Mouse (Mus musculus) adipocyte (in vitro differentiated cells): ENCODE measurements around the gene Chst13.
A peak's percentile ranks its signal among the peaks of the same experiment; 100 is the strongest.

Experiments used
- DNase-seq: peaks from one replicate; pipeline ENCODE4 v3.0.0-alpha.2; 2016; ENCODE audit warnings: low spot score

Chst13 gene

DNA sequence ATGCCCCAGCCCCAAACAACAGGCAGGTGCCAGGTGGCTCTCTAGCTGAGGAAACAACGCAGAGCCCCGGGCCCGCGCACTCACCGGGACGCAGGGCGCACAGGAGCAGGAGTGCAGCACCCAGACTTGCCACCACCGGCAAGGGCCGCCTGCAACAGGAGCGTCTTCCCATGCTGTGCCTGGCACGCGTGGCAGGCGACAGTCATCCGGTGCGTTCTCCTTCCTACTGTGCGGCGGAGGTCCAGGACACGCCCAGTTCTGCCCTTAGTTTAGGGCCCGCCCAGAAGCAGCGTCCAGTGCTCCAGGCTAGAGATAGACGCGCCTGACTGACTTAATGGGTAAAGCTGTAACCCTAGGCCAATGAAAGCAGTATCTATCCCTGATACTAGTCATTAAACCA lies at the start of gene Chst13:
Gene Chst13, minus strand, starts transcription at position 195 of the 400 bp plus-strand sequence.
- DNase-seq = no peak

DNA sequence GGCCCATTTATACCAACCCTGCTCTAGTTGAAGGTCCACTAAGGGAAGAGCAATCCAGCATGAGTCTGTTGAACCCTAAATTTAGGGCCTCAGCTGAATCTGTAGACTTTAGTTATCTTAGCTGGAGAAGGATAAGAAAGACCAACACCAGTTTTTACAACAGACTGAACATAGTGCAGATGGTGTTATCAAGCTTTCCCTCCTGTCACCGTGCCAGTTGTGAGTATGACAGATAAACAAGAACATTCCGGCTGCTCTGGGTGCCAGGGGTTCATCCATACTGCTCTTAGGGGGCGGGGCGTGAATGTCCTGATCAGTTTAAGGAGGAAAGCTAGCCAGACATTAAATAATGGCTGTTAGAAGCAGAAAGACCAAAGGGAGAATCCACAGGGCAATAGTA lies 49.7 kb upstream of the Chst13 start:
- DNase-seq = no peak

DNA sequence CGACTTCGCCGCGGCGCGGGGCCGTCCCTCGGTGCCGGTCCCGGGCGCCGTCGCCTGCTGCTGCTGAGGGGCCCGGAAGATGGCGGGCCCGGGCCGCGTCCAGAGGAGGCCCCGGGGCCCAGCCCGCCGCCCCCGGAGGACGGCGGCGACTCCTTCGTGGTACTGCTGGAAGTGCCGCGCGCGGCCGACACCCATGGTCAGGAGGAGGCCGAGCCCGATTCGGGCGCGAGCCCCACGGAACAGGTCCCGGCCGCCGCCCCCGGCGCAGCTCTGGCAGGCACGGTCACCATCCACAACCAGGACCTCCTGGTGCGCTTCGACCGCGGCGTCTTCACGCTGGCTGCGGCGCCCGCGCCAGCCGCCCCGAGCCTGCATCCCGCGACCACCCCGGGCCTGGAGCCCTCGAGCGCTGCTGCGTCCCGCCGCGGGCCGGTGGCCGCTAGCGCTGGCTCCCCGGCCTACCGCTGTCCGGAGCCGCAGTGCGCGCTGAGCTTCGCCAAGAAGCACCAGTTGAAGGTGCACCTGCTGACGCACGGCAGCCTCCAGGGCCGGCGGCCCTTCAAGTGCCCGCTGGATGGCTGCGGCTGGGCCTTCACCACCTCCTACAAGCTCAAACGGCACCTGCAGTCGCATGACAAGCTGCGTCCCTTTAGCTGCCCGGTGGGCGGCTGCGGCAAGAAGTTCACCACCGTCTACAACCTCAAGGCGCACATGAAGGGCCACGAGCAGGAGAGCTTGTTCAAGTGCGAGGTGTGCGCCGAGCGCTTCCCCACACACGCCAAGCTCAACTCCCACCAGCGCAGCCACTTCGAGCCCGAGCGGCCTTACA lies 45.0 kb upstream of the Chst13 start:
- DNase-seq = peak; percentile 37

DNA sequence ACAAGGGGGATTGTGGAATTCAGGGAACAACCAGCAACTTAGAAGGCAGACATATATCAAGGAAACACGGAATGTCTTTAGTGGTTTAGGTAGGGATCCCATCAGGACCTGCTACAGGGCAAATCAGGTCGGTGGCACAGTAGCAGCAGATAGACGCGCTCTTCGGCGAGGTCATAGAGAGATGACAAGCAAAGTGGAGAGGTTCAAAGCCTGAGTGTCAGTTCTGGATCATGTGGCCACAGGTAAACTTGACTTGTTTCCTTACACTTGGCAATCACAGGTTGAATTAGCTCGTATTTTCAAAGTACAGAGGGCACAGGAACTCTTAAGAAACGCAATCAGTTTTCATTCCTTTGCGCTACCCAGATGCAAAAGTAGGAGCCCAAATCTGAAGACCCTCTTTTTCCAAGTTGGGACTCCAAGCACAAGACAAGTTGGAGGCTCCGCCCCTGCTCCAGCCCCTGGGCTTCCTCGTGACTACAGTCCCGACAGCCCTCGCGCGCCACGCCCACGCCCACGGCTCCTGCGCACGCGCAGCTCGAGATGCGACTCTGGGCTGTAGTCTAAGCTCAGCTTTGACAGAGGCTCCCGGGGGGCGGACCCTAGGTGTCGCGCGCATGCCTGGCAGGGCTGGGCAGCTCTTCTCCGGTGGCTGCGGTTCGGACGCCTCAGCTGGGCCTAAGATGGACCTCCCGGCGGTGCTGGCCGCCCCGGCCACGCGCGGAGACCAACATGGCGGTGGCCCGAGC lies 44.2 kb upstream of the Chst13 start, which contains the start of gene Zxdc:
Gene Zxdc, plus strand, starts transcription at position 517 of the 749 bp plus-strand sequence.
- peak; percentile 99 for DNase-seq

DNA sequence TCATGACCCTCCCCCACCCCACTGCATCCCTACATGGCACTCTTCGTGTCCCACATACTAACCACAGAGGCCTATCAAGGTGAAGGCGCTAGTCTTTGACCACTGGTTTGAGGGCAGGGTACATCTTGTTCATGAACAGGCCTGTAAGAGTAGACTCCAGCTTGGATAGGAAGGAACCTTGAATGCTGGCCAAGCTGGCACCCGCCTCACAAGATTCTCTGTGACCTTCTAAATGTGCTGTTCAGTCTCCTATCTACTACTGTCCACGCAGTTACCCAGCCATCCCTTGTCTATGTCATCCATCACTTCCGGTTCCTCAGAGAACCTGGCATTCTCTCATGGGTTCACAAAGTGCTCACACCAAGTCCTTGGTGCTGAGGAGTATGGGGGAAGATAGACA lies 38.3 kb upstream of the Chst13 start:
- DNase-seq = no peak

DNA sequence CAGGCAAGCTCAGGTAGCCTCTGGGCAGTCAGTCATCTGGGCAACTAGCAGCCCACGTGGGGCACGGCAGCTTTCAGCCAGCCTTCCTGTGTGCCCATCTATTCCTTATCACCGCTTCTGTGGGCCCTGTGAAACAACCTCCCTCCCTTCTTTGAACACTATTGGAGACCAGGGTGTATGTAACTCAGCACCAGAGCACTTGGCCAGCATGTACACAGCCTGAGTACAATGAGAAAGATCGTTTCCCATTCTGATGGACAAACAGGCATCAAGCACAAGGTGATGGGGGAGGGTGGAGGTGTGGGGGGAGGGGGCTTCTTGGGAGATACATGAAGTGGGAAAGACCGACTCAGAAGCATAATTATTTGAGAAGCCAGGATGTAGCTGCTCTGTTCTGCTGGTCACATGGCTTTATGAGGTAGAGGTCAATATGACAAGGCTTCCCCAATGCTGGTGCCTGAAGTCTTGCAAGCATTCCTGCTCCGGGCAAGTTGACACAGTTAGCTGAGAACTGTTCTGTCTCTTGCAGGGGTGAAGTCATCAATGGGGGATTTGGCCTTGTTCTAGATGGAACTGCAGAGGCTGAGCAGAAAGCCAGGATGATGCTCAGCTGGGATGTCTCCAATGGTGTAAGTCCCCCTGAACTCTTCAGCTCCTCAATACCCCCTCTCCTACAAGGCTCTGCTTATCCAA lies 36.1 kb upstream of the Chst13 start:
- DNase-seq = peak; percentile 59

DNA sequence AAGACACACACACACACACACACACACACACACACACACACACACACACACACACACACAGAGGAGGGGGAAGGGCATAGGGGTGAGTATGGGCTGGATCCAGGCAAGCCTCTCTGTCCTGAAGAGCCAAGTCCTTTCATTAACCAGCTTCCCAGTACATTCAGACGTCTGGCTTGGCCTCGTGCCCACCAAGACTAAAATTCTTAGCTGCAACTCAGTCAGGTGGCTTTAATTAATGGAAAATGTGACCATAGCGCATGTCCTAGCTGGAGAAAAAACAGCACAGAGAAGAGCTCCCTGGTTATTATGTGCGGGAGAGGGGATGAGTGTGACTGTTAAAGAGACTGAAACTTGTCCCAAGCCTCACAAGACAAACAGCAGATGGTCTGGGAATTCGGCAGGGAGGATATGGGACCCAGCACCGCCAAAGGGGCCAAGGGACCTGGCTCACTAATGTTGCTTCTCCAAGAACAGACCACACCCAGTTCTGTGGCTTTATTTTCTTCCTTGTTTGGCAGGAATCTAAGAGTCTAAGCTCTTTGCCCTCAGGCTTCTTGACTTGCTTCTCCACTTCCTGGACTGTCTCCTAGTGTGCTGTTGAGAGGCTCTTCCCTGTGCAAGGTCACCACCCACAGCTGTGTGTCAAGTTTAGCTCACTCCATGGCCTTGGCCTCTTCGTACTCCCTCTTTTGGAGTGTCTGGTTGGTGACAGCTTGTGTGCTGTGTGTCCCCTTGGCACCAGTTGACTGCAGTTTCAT lies 35.2 kb upstream of the Chst13 start:
- DNase-seq = peak; percentile 99

DNA sequence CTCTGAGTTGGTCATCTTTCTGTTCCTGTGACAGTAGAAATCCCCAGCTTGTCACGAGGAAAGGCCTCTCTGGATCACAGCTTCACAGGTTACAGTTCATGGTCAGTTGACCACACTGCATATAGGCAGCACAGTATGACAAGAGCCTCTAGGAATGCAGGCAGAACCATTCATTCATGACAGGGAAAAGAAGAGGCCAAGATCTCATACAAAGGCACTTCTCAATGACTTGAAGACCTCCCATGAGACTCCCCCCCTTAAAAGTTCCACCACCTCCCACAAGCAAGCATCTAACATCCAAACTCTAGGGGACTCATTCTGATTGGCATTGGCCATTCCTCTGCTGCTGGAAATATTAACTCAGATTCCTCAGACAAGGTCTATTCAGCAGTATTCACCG lies 34.5 kb upstream of the Chst13 start:
- DNase-seq = peak; percentile 49

DNA sequence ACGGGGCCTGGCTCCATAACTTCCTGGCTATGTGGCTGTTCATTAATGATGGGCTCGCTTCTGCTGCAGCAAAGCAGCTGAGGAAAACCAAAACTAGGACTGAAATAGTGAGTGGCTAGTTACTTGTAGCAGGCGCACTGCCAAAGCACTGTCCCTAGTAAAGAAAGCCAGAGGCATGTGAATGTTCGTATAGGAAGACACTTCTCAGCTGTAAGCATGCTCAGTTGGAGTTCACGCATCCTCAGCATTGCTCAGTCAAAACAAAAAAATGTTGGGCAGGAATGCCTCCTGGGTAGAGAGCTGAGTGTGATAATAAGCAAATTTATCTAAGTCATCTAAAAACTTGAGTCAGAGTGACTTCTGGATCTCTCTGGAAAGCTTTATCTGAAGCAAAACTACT lies 33.2 kb upstream of the Chst13 start:
- peak; percentile 62 for DNase-seq

DNA sequence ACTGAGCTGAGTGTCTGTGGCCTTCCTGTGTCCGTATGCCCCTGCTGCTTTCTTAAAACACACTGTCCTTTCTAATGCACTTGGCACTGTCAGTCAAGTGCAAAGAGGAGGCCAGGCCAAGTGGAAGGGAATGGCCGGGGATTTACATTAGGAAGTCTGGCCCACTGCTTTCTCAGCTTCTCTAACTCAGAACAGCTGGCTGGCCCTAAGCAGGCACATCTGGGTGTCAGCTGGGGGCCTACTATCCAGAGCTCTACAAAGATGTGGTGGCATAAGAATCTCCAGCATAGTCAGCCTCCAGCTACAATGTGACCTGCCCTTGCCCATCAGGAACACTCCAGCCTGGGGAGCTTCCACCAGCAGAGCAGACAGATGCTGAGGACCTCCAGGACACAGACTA lies 25.0 kb upstream of the Chst13 start:
- DNase-seq = peak; percentile 47

DNA sequence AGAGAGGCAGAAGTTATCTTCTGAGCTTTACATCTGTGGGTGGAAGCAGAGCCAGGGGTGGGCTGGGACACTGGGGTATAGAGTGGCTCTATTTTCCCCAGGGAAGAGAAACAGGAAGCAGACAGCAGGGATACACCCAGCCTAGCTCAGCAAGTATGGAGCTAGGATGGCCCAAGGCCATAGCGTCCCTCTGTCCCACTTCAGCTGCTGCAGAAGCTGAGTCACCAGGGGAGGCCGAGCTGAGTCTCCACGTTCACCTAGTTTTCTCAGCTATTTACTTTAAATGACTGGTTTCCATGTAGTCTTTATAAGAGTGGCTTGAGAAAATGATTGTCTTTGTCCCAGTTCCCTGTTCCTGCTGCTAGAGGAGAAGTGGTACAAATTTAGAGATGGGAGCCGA lies 23.5 kb upstream of the Chst13 start:
- DNase-seq = peak; percentile 84

DNA sequence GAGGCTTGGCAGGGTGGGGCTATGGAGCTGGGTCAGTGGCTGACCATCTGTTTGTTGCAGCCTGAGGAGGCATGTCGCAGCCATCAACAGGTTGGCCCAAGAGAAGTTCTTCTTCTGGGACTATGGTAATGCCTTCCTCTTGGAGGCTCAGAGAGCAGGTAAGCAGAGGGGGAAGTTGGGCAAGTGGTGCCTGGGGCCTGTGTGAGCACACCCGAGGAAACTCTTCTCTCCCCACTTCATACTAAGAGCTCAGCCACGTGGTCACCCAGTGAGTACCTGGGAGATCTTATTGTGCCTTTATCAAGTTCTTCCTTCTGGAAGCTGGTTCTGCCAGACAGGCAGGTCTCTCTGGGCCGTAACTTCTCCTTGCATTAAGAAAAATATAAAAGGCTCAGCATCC lies 22.2 kb upstream of the Chst13 start:
- DNase-seq = no peak

DNA sequence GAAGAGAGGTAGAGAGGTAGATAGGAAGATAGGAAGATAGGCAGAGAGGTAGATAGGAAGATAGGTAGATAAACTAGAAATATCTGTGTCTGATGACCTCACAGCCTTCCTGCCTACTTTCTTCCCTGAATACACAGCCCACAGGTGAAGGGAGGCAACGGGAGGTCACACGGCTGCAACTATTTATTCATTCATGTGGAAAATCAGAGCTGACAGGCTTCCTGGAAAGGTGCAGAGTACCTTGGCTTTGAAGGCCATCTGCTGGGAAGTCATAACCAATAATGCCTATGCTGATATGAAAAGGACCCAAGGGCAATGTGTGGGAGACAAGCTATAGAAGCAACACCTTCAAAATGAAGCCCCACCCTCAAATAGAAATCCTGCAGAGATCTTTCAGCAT lies 17.4 kb upstream of the Chst13 start:
- DNase-seq = no peak

DNA sequence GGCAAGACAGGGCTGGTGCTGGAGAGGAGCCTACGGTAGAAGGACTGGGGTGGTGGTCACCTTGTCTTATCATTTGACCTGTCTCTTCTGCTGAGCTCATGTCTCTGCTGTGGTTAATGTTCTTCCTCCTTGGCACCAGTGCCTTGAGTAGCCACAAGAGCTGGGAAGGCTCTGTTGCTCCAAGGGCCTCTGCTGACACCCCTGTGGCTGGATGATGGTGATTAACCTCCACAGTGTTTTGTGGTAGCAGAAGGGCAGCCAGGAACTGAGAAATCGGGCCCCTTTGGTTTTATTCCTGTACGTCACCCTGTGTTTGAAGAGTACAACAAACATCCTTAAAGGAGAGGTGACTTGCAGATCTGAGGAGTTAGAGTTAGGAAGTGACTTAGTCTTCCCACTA lies 9.3 kb upstream of the Chst13 start:
- DNase-seq = no peak

DNA sequence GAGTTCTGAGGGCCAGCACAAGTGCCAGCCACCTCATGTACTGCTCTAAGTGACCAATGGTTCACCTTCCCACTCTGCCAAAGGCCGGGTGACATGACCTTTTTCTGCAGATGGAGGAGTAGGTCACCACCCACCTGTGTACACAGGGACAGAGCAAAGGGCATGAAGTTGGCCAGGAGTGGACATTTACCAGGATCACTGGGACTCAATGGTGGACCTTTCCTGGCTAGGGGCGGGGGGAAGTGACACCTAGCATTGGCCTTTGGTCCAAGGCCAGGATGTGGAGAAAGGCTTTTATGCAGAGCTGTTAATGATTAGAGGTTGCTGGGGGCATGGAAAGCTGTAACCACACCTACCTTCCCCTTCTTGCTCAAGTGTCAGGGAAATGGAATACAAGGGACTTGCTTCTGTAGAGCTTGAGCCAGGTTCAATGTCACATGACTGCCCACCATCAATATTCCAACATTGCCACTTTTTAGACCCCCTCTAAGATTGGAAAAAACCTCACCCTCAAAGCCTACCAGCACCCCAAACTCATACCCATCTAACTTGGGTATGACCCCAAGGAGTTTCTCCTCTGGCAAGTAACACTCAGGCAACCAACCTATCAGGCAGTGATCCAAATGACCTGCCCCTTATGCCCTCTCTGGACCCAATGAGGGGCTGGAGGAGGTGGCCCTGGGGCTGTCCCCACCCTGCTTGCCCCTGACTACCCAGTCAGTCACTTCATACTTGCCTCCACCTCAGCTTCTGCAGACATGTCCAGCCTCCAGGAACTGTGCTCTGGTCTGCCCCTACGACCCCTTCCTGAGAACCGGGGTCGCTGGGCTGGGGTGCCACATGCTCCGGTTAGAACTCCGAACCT lies 7.8 kb upstream of the Chst13 start, which contains the start of gene Uroc1:
Gene Uroc1, plus strand, starts transcription at position 724 of the 865 bp plus-strand sequence.
- DNase-seq = no peak

DNA sequence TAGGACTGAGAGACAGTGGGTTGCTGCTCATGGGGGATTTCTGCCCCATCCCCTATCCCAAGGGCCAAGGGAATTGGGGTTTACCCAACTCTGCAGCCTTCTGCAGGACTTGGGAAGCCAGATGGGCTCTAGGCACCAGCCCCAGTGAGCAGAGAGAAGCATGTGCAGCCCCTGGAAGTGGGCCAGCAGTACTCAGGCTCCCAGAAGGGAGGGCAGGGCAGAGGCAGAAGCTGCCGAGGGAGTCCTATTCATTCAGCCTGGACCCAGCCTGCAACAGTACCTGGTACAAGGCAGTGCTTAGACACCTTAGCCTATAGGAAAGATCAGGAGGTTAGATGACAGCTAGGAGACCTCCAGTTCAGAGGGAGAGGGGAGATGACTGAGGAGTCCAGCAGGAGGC lies 5.0 kb upstream of the Chst13 start:
- peak; percentile 85 for DNase-seq

DNA sequence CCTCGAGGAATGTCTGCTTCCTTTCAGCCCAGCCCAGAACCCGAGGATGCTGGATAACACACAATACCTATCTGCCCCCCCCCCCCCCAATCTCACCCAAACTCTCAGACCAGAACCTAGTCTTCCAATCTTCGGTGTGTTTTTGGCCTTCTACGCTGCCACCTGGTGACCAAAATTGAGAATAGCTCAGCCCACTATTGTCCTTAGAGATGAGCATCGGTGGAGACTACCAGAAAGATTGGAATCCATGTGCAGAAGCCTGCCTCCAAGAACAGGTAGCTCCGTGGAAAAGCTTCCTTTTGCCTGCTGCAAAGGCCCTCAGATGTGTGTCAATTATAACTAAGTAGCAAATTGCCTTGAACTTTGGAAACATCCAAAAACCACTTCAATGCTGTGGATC lies 2.7 kb upstream of the Chst13 start:
- peak; percentile 77 for DNase-seq

DNA sequence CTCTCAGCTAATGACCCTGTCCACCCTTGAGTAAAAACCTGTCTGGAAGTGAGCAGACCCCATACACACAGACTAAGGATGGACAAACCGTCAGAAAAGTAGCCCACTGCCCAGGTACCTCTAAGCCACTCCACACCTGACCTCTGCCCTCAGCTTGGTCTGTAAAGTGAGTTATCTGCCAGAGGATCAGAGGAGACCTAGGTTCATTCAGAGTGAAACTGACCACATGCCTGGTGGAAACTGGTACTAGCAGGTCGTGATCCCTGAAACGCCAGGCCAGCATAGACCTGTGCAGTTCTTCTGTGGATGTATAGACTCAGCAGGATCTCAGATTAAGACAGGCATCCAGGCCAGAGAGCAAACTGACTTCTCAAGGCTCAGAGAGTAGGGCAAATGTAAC lies 522 bp downstream of the Chst13 start:
- no peak for DNase-seq

DNA sequence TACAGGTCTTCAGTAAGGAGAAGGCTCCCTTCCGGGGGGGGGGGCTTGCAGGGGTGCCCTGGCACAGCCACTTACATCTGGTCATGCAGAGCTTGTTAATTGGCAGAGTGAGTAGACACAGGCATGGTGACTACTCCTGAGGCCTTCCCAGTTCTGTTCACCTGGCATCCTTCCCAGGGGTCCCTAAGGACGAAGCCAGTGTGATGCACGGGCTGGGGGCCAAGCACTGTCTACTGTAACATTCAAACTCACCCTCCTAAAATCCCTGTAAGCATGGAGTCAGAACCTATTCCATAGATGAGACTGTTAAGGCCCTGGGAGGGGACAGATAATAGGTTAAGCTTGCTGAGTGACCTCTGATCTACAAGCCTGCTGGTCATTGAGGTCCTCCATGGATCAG lies 959 bp downstream of the Chst13 start:
- no peak for DNase-seq

DNA sequence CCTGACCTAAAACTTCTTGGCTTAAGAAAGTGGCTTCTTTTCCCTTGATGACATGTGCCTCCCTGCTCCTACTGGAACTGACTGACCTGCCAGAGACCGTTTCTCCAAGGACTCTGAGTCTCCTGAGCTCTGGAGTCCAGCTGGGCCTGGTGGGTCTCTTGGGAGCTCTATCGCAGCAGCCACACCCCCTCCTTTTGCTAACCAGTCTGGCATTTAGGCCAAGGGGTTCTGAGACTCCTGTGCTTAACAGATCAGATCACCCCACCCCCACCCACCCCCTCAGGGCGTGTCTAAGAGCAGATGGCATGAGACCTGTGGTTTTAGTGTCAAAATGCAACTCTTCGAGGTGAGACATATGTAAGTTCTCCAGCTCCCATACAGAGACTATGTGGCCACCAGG lies 3.2 kb downstream of the Chst13 start:
- DNase-seq = peak; percentile 64

DNA sequence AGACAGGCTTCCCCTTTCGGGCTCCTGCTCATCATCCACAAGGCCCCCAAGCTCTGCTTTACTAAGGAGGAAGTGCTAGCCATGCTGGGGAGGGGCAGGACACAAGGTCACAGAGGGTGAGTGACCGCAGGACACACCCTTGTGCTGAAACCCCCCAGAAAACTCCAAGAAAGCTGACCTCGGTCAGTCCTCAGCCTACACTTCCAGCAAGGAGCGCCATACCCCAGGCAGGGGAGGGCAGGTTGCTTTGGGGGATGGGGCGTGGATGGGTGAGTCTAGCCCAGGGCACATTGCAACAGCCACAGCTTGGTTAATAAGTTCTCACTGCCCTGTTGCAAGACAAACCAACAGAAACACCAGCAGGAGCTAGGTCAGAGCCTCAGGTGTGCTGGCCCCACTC lies 4.6 kb downstream of the Chst13 start:
- DNase-seq = no peak
